ENCODE assay signal across 8 mouse cellular contexts in the genomic region with DNA sequence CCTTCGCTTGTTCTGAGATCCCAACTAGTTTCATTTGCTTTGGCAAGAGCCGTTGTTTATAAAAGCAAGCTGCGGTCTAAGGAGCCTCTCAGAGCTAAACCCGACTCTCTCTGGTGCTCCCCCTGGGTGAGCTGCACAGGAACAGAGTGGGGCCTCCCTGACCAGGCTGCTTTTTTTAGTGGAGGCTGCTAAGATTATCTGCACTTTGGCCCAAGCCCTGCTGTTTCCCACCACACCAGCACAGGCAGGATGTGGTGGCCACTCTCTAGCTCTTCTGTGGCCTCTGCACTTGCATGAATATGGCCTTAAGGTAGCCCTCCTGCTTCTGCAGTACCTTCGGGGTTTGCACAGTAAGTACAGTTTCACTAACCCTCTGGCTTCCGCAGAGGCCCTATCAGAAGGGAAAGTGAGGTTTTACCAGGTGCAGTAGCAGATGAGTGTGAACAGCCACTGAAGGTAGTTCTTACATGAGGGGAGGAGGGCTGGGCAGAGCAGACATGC. TPM values are rescaled to one million over a fixed set of nuclear protein-coding genes. Genes with fewer than 3 reads are reported as not detected.
DNase-seq lines count a peak whose midpoint lies in the region; ATAC-seq and TF ChIP-seq lines count a peak whose summit lies in the region.
"Had no signal": no experiment of that assay in that cellular context is flagged by ENCODE, and none has a peak within 500 bp of the region (broad histone marks: within the 10 kb centered on the region; RNA-seq: fewer than 3 reads in every experiment).

No protein-coding gene starts in this region.

- DNase-seq in A20 (ENCODE audit: low read depth, low spot score) (peak; percentile 90), CH12.LX (ENCODE audit: extremely low read depth) (peak; percentile 88)
- DNase-seq in liver, embryonic 14.5 days (ENCODE audit: low read depth in 3 of 3, low spot score in 3 of 3), result no peak
- DNase-seq in spleen, adult 2 months (ENCODE audit: low read depth in 1 of 2, low spot score in 2 of 2), result peak in 1 of 2 experiments; percentile 17
- DNase-seq in left cerebral cortex, adult 2 months (ENCODE audit: extremely low spot score in 1 of 2, low spot score in 2 of 2), result no peak
- DNase-seq in cerebellum, adult 8-10 months, result no peak
- DNase-seq: right cerebral cortex, postnatal 14 days had no signal

- intact Hi-C loops in left cerebral cortex, adult 2 months (cut with DNase I), result no loop called here

- H3K9ac ChIP-seq in CH12.LX (ENCODE audit: insufficient read depth, low read depth), result no peak overlapping the region
- no peak overlapping the region for H3K9ac ChIP-seq in liver, embryonic 14.5 days (replicated peaks)
- no peak overlapping the region for H3K9ac ChIP-seq in forebrain, embryonic 15.5 days (replicated peaks)

- no peak for TF ChIP-seq RAD21 in CH12.LX (IDR thresholded peaks at IDR 0.05; ENCODE audit: low read depth, low read length)

- H3K27me3 ChIP-seq in CH12.LX (replicated peaks), result no peaks in the 10 kb centered on the region
- no peaks in the 10 kb centered on the region for H3K27me3 ChIP-seq in liver, embryonic 14.5 days (ENCODE audit: control insufficient read depth, insufficient read depth, low read length)
- no peaks in the 10 kb centered on the region for H3K27me3 ChIP-seq in spleen, adult 2 months (ENCODE audit: control insufficient read depth, insufficient read depth, low read length)
- no peaks in the 10 kb centered on the region for H3K27me3 ChIP-seq in forebrain, embryonic 15.5 days

- H3K36me3 ChIP-seq in CH12.LX (replicated peaks in 1 of 2; ENCODE audit: control insufficient read depth in 1 of 2, insufficient read depth in 1 of 2, low read length in 1 of 2), result peaks cover 7 to 42% of the 10 kb centered on the region in 2 experiments
- no peaks in the 10 kb centered on the region for H3K36me3 ChIP-seq in liver, embryonic 14.5 days (replicated peaks; ENCODE audit: control insufficient read depth, insufficient read depth, low read depth)
- 0 out of 2 replicates have a peak, but pooled peaks cover 2% of the 10 kb centered on the region for H3K36me3 ChIP-seq in spleen, adult 2 months (ENCODE audit: control insufficient read depth, insufficient read depth, low read length)
- peaks cover 1% of the 10 kb centered on the region; the same call in 1 of the 2 replicates for H3K36me3 ChIP-seq in forebrain, embryonic 15.5 days

- no peak overlapping the region for H3K4me3 ChIP-seq in CH12.LX (replicated peaks in 1 of 3; ENCODE audit: low read depth in 2 of 3, low read length in 2 of 3, poor library complexity in 1 of 3)
- H3K4me3 ChIP-seq in liver, embryonic 14.5 days (ENCODE audit: insufficient read depth in 1 of 2, low read depth in 2 of 2, low read length in 2 of 2), result no peak overlapping the region
- no peak overlapping the region for H3K4me3 ChIP-seq in spleen, adult 2 months (ENCODE audit: extremely low read depth, insufficient read depth, insufficient read length)
- H3K4me3 ChIP-seq in forebrain, embryonic 15.5 days, result no peak overlapping the region
- no peak overlapping the region for H3K4me3 ChIP-seq in left cerebral cortex, adult 2 months

- H3K79me2 ChIP-seq in CH12.LX (replicated peaks; ENCODE audit: control insufficient read depth, extremely low read depth, insufficient read depth, poor library complexity, severe bottlenecking), result no peaks in the 10 kb centered on the region

- TF ChIP-seq POLR2A in CH12.LX (IDR thresholded peaks at IDR 0.05; ENCODE audit: low read depth, low read length), result no peak; the same call in 1 of the 2 replicates
- no peak for TF ChIP-seq POLR2A in spleen, adult 2 months (IDR thresholded peaks at IDR 0.05; ENCODE audit: low read depth, low read length)

- TF ChIP-seq EP300 in CH12.LX (IDR thresholded peaks at IDR 0.05; ENCODE audit: low read length), result no peak; the same call in 1 of the 2 replicates
- no peak for TF ChIP-seq EP300 in liver, embryonic 14.5 days (IDR thresholded peaks at IDR 0.05; ENCODE audit: low read depth)

- peaks cover 34 to 56% of the 10 kb centered on the region in 2 experiments for H3K4me1 ChIP-seq in CH12.LX (ENCODE audit: control insufficient read depth in 1 of 2, insufficient read depth in 2 of 2)
- peaks cover 0 to 13% of the 10 kb centered on the region in 2 experiments; a peak in 2 of 4 replicates for H3K4me1 ChIP-seq in liver, embryonic 14.5 days (replicated peaks; ENCODE audit: control insufficient read depth in 2 of 2, insufficient read depth in 2 of 2, low read length in 1 of 2)
- peaks cover 19% of the 10 kb centered on the region; the same call in 1 of the 2 replicates for H3K4me1 ChIP-seq in spleen, adult 2 months (ENCODE audit: control insufficient read depth, insufficient read depth, insufficient read length)
- no peaks in the 10 kb centered on the region for H3K4me1 ChIP-seq in forebrain, embryonic 15.5 days

- in situ Hi-C loops in CH12.LX (cut with MboI; ENCODE audit: low pct_ligation_motif_present, low pct_unique_long_range_greater_than_20kb, low sequenced_read_pairs), result no loop called here

- no peaks in the 10 kb centered on the region for H3K9me3 ChIP-seq in CH12.LX (replicated peaks; ENCODE audit: low read length)
- H3K9me3 ChIP-seq in liver, embryonic 14.5 days (ENCODE audit: control insufficient read depth, low read length), result no peaks in the 10 kb centered on the region
- H3K9me3 ChIP-seq in forebrain, embryonic 15.5 days, result no peaks in the 10 kb centered on the region

- ATAC-seq in liver, embryonic 14.5 days (ENCODE audit: insufficient read depth), result peak; percentile 43; the same call in 1 of the 2 replicates
- ATAC-seq in forebrain, embryonic 15.5 days (replicated peaks), result no peak

- no peak for TF ChIP-seq CTCF in CH12.LX (conservative IDR thresholded peaks at IDR 0.05 in 1 of 2, IDR thresholded peaks at IDR 0.05 in 1 of 2; ENCODE audit: low read depth in 2 of 2, low read length in 2 of 2)
- no peak for TF ChIP-seq CTCF in liver, embryonic 14.5 days (IDR thresholded peaks at IDR 0.05; ENCODE audit: low read depth)
- TF ChIP-seq CTCF in spleen, adult 2 months (IDR thresholded peaks at IDR 0.05; ENCODE audit: extremely low read depth, insufficient read depth, insufficient read length, insufficient replicate concordance), result no peak
- no peak for TF ChIP-seq CTCF in left cerebral cortex, adult 2 months (IDR thresholded peaks at IDR 0.05)

- H3K4me2 ChIP-seq in CH12.LX (ENCODE audit: insufficient read depth, low read depth, poor library complexity, severe bottlenecking), result peak overlapping the region; percentile 89
- no peak overlapping the region for H3K4me2 ChIP-seq in liver, embryonic 14.5 days (ENCODE audit: low read depth)
- H3K4me2 ChIP-seq in forebrain, embryonic 15.5 days (replicated peaks), result no peak overlapping the region

- dilution Hi-C loops in CH12.LX (cut with MboI; ENCODE audit: extremely low pct_ligation_motif_present, extremely low pct_unique_long_range_greater_than_20kb, low sequenced_read_pairs), result no loop called here

- 10% methylated on average over 6 of the region's 6 CpGs for WGBS in liver, embryonic 14.5 days (ENCODE audit: insufficient replicate concordance)
- 4% methylated on average over 6 of the region's 6 CpGs for WGBS in spleen, adult 2 months
- WGBS in forebrain, embryonic 15.5 days, result 87% methylated on average over 6 of the region's 6 CpGs

- H3K27ac ChIP-seq in CH12.LX (ENCODE audit: insufficient read depth, low read depth), result peak overlapping the region; percentile 63
- no peak overlapping the region for H3K27ac ChIP-seq in liver, embryonic 14.5 days
- H3K27ac ChIP-seq in spleen, adult 2 months (ENCODE audit: insufficient read depth, low read length), result peak overlapping the region; percentile 50
- H3K27ac ChIP-seq in forebrain, embryonic 15.5 days (replicated peaks), result no peak overlapping the region
- no peak overlapping the region for H3K27ac ChIP-seq in left cerebral cortex, adult 2 months

TF ChIP-seq in CH12.LX, 34 proteins besides CTCF, POLR2A, EP300 and RAD21 (continues in another document):
- TF ChIP-seq ELF1 (IDR thresholded peaks at IDR 0.05; ENCODE audit: low read depth, low read length), result 0 out of 2 replicates have a peak, but pooled peaks have one; percentile 13
- no peak for TF ChIP-seq MAZ (IDR thresholded peaks at IDR 0.05; ENCODE audit: low read depth, low read length)
- peak; percentile 87 for TF ChIP-seq TCF12 (IDR thresholded peaks at IDR 0.05; ENCODE audit: low read depth, low read length)
- TF ChIP-seq MEF2A (IDR thresholded peaks at IDR 0.05; ENCODE audit: borderline replicate concordance, low read depth, low read length), result peak; percentile 92
- TF ChIP-seq JUN (IDR thresholded peaks at IDR 0.05; ENCODE audit: insufficient read depth, low read depth, low read length), result no peak
- TF ChIP-seq USF2 (conservative IDR thresholded peaks at IDR 0.05; ENCODE audit: low read depth, low read length), result no peak
- TF ChIP-seq ZMIZ1 (IDR thresholded peaks at IDR 0.05; ENCODE audit: low read depth, low read length), result no peak
- TF ChIP-seq ZKSCAN1 (IDR thresholded peaks at IDR 0.05; ENCODE audit: borderline replicate concordance, low read depth, low read length), result no peak; the same call in 1 of the 2 replicates
- TF ChIP-seq UBTF (IDR thresholded peaks at IDR 0.05; ENCODE audit: low read depth, low read length), result no peak; the same call in 1 of the 2 replicates
- no peak for TF ChIP-seq ZNF384 (IDR thresholded peaks at IDR 0.05; ENCODE audit: low read depth, low read length)
- no peak; the same call in 1 of the 2 replicates for TF ChIP-seq SMC3 (IDR thresholded peaks at IDR 0.05; ENCODE audit: low read depth, low read length)
- peak; percentile 71 for TF ChIP-seq BHLHE40 (IDR thresholded peaks at IDR 0.05; ENCODE audit: low read depth, low read length)
- no peak for TF ChIP-seq MYC (IDR thresholded peaks at IDR 0.05; ENCODE audit: low read depth, low read length)
- TF ChIP-seq JUND (conservative IDR thresholded peaks at IDR 0.05; ENCODE audit: low read depth, low read length), result no peak
- 0 out of 2 replicates have a peak, but pooled peaks have one; percentile 17 for TF ChIP-seq NELFE (IDR thresholded peaks at IDR 0.05; ENCODE audit: low read depth, low read length)
- TF ChIP-seq ZC3H11A (IDR thresholded peaks at IDR 0.05; ENCODE audit: low read depth, low read length), result no peak
- TF ChIP-seq IRF4 (IDR thresholded peaks at IDR 0.05; ENCODE audit: low read depth, low read length), result peak; percentile 49; the same call in 1 of the 2 replicates
- TF ChIP-seq TBP (conservative IDR thresholded peaks at IDR 0.05; ENCODE audit: low read depth, low read length), result no peak
- no peak for TF ChIP-seq POLR2AphosphoS2 (IDR thresholded peaks at IDR 0.05; ENCODE audit: low read depth, low read length)

RNA-seq across cellular contexts. Expression of gene Capn3, which starts 44.2 kb away (rescaled TPM):
- 2.0 and 3.2 TPM in 2 replicates for total RNA-seq in CH12.LX (2012; rRNA removed)
- 7.2 and 8.0 TPM in 2 replicates for total RNA-seq in CH12.LX (2014; rRNA removed)
- 5.5 and 7.4 TPM in 2 replicates for polyA plus RNA-seq in CH12.LX (2012; ENCODE audit: insufficient read length, low read depth)
- 1.8 and 2.5 TPM in 2 replicates for polyA plus RNA-seq in liver, embryonic 14.5 days (2012; rRNA removed)
- polyA plus RNA-seq in liver, embryonic 14.5 days (2014; fragmentation: Nextera tagmentation; extraction: Ambion mirVana), result 3.3 and 4.8 TPM in 2 replicates
- polyA plus RNA-seq in spleen, adult 2 months (2012; rRNA removed), result 2.0 and 3.1 TPM in 2 replicates
- polyA plus RNA-seq in forebrain, embryonic 15.5 days (2015; fragmentation: Nextera tagmentation; extraction: Ambion mirVana), result 1.1 and 1.4 TPM in 2 replicates
- 1 to 10 TPM; 5.6 TPM for total RNA-seq in left cerebral cortex, adult 2 months (2021)

Comparison
In these comparisons a context has a peak if more than half of its experiments do, and no peak if none do; other contexts are left out.
1. DNase-seq: peak in A20 (single experiment) and CH12.LX (single experiment); none in liver, embryonic 14.5 days (0 of 3), left cerebral cortex, adult 2 months (0 of 2) and cerebellum, adult 8-10 months (single experiment).
2. H3K27ac ChIP-seq: peak in CH12.LX (single experiment) and spleen, adult 2 months (single experiment); none in liver, embryonic 14.5 days (single experiment), forebrain, embryonic 15.5 days (single experiment) and left cerebral cortex, adult 2 months (single experiment).